Mouse (Mus musculus): ENCODE measurements around the gene Mtfr1l. TPM values are rescaled to one million over a fixed set of nuclear protein-coding genes. Genes with fewer than 3 reads are reported as not detected.
"Not testable (repeated sequence)": the region's sequence is repeated elsewhere in the genome, so short reads cannot be mapped to it uniquely, and the experiment has no call there.

The Mtfr1l gene
- total RNA-seq, 2 experiments from 2014 or later: 139 to 147 TPM

DNA sequence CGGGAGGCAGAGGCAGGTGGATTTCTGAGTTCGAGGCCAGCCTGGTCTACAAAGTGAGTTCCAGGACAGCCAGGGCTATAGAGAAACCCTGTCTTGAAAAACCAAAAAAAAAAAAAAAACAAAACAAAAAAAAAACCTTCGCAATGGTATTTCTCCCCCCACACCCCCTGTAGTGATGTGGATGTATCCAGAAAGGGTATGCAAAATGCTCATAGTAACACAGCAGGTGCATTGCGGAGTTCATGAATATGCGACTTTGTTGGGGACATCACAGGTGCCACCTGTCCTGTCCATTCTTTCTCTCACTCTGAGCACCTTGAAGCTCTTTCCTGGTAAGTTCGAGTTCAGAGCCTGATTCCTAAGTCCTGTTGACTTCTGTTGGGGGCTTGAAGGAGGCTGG lies 41.0 kb downstream of the Mtfr1l start:
- DNase-seq (ENCODE audit: low spot score): not testable (repeated sequence)

DNA sequence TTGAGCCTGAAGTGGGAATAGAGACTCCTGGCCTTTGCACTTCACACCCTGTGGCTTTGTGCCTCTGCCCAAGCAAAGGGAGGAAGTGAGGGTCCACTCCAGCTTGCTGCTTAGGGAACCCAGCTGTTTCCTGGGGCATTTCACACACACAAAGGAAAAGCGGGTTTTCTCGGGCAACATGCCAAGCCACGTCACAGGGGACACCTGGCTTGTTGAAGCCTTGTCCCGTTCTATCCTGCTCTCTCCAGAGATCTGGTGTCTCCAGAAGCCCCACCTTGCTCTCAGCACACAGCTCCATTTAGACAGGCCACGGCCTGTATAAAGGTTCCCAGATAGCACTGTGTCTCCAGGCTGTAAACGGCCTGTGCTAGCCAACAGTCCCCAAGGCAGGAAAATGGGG lies 43.5 kb downstream of the Mtfr1l start:
- no peak for DNase-seq (ENCODE audit: low spot score)

DNA sequence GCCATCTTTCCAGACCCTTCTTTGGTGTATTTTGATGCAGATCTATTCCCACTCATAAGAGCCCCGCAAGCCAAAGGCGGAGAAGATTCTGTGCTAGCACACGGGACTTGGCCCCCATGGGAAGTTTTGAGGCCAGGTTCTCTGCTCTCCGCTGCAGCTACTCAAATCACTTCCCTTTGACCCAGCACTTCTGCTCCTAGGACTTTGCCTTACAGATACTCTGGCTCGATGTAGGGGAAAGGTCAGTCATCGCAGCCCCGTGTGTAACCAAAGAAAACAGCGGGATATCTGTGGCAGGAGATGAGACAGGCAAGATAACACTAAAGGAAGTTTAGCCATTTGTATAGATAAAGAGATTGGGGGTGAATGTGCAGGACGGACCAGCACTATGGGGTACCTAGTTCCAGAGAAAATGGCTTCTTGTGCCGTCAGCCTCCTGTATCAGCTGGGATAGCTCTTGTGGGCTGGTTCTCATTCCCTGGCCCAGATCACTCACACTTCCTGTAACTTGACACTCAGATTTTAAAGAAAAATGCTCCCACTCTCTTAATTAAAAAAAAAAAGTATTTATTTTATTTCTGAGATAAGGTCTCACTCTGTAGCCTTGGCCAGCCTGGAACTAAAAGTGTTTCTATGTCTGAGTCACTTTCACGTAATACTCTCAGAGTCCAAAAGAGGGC lies 45.1 kb downstream of the Mtfr1l start:
- DNase-seq (ENCODE audit: low spot score): no peak

DNA sequence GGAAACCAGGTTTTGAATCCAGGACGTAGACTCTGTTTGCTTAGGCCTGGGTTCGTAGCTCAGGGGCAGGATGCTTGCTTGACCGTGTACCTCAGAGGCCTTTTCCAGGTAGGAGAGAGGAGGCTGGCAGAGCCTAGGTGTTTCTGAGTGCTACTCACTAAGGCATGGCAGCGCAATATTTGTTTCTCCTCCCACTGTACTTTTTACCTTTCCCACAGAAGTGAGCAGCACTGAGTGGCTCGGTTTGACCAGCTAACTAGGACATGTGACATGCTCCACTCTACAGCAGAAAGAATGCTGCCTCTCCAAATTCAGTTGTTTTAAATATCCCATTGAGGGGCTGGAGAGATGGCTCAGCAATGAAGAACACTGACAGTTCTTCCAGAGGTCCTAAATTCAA lies 47.0 kb downstream of the Mtfr1l start:
- DNase-seq (ENCODE audit: low spot score): no peak

DNA sequence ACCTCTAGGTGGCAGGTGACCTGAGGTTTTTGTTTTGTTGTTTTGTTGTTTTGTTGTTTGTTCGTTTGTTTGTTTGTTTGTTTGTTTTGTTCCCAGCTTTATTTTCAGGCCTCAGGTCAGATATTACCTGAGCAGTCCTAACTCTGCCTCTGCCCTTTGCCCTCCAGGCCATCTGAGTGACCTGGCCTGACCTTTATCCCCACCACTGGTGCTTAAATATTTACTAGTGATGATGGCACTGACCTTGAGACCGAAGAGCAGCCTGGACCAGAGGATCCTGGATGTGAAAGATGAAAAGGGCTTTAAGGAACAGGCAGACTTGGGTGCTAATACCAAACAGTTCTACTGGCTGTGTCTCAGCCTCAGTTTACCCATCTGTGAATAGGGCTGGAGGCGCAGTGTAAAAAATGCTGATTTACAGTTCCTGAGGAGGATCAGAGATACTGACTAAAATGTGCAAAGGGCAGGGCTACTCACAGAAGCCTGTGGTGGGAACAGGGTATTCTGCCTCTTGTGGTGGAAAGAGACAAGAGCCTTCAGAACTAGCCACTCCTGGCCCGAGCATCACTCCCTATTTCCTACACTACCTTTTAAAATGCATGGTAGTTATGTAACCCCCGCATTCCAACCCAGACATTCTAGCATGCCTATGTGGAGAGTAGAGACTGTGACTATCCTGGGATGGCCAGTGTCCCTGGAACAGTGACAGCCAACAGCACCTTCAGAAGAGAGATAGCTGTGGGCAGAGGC lies 49.9 kb downstream of the Mtfr1l start:
- DNase-seq (ENCODE audit: low spot score): no peak

DNA sequence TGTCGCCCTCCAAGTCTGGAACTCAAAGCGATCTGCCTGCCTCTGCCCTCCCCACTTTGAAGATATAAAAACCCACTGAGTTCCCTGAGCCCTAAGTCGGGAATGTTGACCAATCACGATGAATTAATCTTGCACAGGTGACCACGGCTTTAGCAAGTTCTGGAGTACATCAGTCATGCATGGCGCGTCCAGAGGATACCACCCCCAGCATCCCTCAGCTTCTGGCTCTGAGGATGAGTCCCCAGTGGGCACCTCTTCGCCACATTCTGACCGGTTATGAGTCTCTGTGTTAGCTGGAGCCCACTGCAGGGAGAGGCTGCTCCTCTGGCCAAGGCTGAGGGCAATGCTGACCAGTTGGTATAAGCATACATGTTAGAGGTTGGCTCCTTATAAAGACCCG lies 51.0 kb downstream of the Mtfr1l start:
- DNase-seq (ENCODE audit: low spot score): no peak

DNA sequence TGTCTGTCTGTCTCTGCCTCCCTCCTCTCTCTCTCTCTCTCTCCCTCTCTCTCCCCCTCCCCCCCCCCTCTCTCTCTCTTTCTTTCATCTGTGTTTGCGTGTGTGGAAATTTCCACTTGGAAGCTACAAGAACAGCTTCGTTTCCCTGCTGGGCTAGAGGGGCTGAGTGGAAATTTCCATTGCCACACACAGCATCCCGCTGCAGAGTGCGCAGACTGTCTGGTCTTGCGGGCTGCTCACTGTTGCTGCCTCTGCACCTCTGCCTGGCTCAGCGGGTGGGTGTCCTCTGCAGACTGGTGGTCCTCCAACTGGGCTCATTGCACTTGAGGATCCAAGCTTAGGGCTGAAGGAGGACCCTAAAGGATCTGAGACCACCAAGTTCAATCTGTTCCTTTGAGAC lies 51.5 kb downstream of the Mtfr1l start:
- no peak for DNase-seq (ENCODE audit: low spot score)

DNA sequence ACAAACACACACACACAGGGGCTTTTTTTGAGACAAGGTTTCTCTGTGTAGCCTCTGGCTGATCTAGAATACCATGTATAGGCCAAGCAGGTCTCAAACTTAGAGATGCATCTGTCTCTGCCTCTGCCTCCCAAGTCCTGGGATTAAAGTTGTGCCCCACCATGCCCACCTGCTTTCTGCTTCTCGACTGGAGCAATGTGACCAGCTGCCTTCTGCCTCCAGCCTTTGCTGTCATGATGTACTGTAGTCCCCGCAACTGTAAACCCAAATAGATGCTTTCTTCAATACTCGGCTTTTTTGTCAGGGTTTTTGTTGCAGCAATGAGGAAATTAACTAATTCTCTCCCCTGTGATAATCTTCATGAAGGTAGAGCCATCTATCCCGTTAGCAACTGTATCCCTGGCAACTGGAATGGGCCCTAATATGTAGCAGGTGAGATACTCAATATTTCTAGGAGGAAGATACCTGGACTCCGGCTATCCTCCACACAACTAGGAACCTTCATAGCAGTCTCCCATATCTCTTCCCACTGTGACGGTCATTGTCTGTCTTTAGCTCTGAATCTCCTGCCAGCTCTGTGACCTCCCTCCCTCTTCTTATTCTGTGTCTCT lies 52.0 kb downstream of the Mtfr1l start:
- no peak for DNase-seq (ENCODE audit: low spot score)

DNA sequence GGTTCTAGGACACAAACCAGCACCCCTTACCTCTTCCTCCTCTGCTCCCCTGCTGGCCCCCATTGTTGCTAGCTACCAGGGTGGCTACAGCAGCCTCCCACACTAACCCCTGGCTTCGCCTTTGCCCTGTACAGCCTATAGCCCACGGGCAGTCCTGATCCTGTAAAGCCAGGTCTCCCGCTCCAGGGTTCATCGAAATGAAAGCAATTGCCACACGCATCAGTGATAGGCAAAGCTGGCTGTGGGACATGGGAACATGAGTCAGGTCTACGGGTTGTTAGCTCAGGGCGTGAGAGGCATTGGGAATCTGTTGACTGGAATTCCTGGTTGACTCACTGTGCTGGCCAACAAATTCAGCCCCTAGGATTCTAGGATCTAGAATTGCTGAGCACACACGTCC lies 52.7 kb downstream of the Mtfr1l start:
- no peak for DNase-seq (ENCODE audit: low spot score)

DNA sequence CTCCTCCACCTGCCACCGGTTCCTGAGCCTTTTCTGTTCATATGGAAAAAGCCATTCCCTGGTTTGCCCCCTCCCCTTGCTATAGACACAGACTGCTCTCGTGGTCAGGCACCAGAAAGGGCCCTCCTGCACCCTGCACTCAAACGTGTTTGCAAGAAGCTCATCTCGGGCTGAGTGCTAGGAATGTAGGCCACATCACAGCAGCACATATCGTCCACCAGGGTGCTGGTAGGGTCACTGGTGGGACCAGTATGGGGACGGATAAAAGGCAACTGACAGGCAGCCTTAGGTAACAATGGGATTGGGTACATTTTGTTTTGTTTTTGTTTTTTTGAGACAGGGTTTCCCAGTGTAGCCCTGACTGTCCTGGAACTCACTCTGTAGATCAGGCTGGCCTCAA lies 53.9 kb downstream of the Mtfr1l start:
- DNase-seq (ENCODE audit: low spot score): no peak

DNA sequence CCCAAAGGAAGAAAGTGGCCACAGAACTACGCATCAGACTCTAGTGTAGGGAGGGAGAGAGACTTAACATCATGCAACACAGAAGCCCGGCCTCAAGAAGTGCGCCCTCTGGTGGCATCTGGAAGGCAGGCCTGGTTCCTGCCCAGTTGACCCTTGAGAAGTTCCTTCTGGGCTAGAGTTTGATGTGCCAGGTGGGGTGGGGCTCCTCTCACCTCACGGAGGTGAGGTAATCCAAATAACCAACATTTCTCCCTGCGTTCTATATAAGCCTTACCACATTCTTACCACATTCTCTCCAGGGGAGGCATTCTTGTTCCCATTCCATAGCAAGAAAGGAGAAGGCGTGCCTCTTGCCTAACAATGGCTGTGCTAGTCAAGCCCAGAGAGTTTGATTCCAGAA lies 54.3 kb downstream of the Mtfr1l start:
- peak; percentile 62 for DNase-seq (ENCODE audit: low spot score)

DNA sequence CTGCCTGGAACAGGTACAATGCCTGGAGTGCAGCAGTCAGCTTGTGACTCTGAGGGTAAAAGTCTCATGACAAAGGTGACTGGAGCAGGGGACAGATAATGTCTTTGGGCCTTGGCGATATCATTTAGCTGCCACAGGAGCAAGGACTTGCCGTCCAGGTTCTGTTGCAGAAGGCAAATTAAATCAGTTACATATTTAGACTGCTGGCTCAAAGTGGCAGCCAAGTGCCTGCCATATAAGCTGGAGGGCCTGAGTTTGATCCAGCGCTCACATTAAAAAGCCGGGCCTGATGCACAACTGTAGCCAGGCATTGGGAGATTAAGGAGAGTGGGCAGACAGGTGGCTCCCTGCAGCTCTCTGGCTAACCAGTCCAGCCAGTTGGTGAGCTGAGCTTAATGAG lies 55.3 kb downstream of the Mtfr1l start:
- peak; percentile 57 for DNase-seq (ENCODE audit: low spot score)

DNA sequence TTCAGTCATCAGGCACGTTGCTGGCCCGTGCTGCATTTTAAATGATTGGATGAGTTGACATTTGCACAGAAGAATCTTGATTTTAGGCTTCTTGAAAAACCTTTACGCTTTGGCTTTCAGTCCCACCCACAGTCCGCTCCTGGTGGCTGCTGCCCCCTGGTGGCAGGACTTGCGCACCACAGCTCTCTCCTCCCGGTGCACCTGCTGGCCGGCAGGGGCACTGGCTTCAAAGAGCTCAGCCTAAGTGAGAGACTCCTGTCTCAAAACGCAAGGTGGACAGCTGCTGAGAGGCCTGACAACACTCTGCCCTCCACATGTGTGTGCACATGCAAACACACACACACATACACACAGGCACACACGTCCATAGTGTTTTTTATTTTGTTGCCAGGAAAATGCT lies 57.2 kb downstream of the Mtfr1l start:
- peak; percentile 91 for DNase-seq (ENCODE audit: low spot score)

DNA sequence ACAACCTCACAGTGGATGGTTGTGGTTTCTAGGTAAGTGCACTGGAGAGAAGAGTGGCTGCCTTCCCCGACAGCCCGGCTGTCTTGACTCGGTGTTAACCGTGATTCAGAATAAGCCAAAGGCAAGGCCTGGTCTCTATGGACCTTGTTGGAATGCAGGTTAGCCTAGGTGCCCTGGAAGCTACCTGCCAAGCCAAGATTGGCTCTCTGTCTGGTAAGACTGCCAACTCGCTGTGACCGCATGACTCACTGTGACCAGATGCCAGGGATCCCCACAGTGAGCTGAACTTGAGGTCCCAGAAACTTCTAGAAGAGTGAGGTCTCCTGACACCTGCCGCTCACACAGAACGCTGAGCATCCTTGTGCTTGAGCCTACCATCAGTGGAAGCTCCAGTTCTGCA lies 58.3 kb downstream of the Mtfr1l start:
- no peak for DNase-seq (ENCODE audit: low spot score)

Small RNA genes lying within 50 kb of the gene (microRNA-seq; reads per million reads assigned to microRNA genes)
- not detected for gene Mir6403

Other genes starting within 250 kb of the Mtfr1l start
- 1 to 10 TPM; 3.9 to 5.7 TPM for gene Pdik1l, start 247.5 kb downstream of the Mtfr1l start, total RNA-seq (2021)
- 100 to 1,000 TPM; 322 to 461 TPM for gene Trim63, start 220.3 kb downstream of the Mtfr1l start, total RNA-seq (2021)
- gene Slc30a2, start 192.2 kb downstream of the Mtfr1l start, total RNA-seq (2021): 10 to 100 TPM in 1 of 2 experiments, 1 to 10 TPM in 1; 5.4 to 12.7 TPM
- 10 to 100 TPM; 25.5 to 31.9 TPM for gene Extl1, start 151.5 kb downstream of the Mtfr1l start, total RNA-seq (2021)
- 1 to 10 TPM; 2.5 to 2.6 TPM for gene Pafah2, start 139.1 kb downstream of the Mtfr1l start, total RNA-seq (2021)
- gene Stmn1, start 67.1 kb downstream of the Mtfr1l start, total RNA-seq (2021): 1 to 10 TPM; 2.5 to 3.5 TPM
- 1 to 10 TPM; 2.9 to 4.4 TPM for gene Paqr7, start 38.7 kb downstream of the Mtfr1l start, total RNA-seq (2021)
- gene Aunip, start 24.4 kb downstream of the Mtfr1l start, total RNA-seq (2021): not detected
- gene Selenon, start 16.8 kb upstream of the Mtfr1l start, total RNA-seq (2021): 1 to 10 TPM; 4.2 to 4.9 TPM
- gene Man1c1, start 168.9 kb upstream of the Mtfr1l start, total RNA-seq (2021): 1 to 10 TPM; 2.5 to 3.6 TPM
- 1 to 10 TPM; 3.9 to 5.6 TPM for gene Ldlrap1, start 232.6 kb upstream of the Mtfr1l start, total RNA-seq (2021)

Data from gastrocnemius, adult 18-20 months (tissue).